Mouse (Mus musculus) liver, embryonic 15.5 days (tissue): ENCODE data around the gene Olfr594. TPM values are rescaled to one million over a fixed set of nuclear protein-coding genes. Genes with fewer than 3 reads are reported as not detected.
"Not testable (repeated sequence)": the region's sequence is repeated elsewhere in the genome, so short reads cannot be mapped to it uniquely, and the experiment has no call there.

Source experiments
- ATAC-seq: fragments of 200-750 bp; cut with Nextera tagmentation; 2 replicates; pipeline ENCODE4 v1.8.0; 2017; ENCODE audit warnings: moderate number of reproducible peaks, mild to moderate bottlenecking, moderate library complexity; ENCODE audit not compliant: insufficient read depth
- H3K27ac ChIP-seq: fragments of 300-500 bp; sonication (generic); replicated peaks from 2 replicates; pipeline ENCODE4 v1.5.1; 2015; ENCODE audit warnings: mild to moderate bottlenecking, inconsistent platforms
- H3K27me3 ChIP-seq: fragments of 300-500 bp; sonication (generic); 2 replicates; pipeline ENCODE4 v1.6.1; 2015; ENCODE audit warnings: mild to moderate bottlenecking, inconsistent platforms
- H3K36me3 ChIP-seq: fragments of 300-500 bp; sonication (generic); replicated peaks from 2 replicates; pipeline ENCODE4 v1.6.1; 2015; ENCODE audit warnings: moderate library complexity, mild to moderate bottlenecking, inconsistent platforms
- H3K4me1 ChIP-seq: fragments of 300-500 bp; sonication (generic); replicated peaks from 2 replicates; pipeline ENCODE4 v1.6.1; 2015; ENCODE audit warnings: inconsistent platforms
- H3K4me2 ChIP-seq: fragments of 300-500 bp; sonication (generic); 2 replicates; pipeline ENCODE4 v1.6.1; 2015; ENCODE audit warnings: moderate library complexity, mild to moderate bottlenecking, inconsistent platforms
- H3K4me3 ChIP-seq: fragments of 300-500 bp; sonication (generic); replicated peaks from 2 replicates; pipeline ENCODE4 v1.5.1; 2015; ENCODE audit warnings: mild to moderate bottlenecking, inconsistent platforms
- H3K9ac ChIP-seq: fragments of 300-500 bp; sonication (generic); 2 replicates; pipeline ENCODE4 v1.6.1; 2015; ENCODE audit warnings: moderate library complexity, mild to moderate bottlenecking, inconsistent platforms
- H3K9me3 ChIP-seq: fragments of 300-500 bp; sonication (generic); replicated peaks from 2 replicates; pipeline ENCODE4 v1.6.1; 2016; ENCODE audit warnings: inconsistent platforms
- WGBS: fragments of 180-500 bp; shearing (Covaris S2); methylation state at CpG from one replicate; pipeline ENCODE4 v1.1.7; 2015; ENCODE audit warnings: mixed read lengths; ENCODE audit not compliant: insufficient replicate concordance; 5-methylcytosine and 5-hydroxymethylcytosine counted together
- microRNA-seq: library from miRNA; unstranded; fragments of <30 nt; microRNA quantifications from one replicate; pipeline ENCODE4, GENCODE M21; 2016
- polyA plus RNA-seq: library from polyadenylated mRNA; unstranded; fragments of >200 nt; fragmentation: Nextera tagmentation; extraction: Ambion mirVana; gene quantifications from 2 replicates; pipeline ENCODE4 v1.2.1, GENCODE M21; 2015

Gene Olfr594
- not detected in 2 replicates for polyA plus RNA-seq

DNA sequence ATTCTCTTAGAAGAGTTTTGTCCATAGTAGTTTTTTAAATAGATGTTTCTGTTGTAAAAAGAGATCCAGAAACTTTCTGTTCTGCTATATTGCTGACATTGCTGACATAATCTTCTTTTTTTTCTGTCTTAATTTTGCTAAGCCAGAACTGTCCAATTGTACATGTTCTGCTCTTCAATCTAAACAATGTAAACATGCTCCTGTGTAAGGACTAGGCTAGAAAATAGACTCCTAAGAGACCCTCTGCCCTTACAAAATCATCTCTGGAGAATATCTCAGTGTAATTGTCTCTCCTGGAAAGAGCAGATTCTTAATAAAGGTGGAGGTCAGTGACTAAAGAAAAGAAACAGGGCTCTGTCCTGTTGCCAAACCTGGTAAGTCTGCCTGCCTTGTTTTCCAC, at the start of gene Olfr594:
TSS of gene Olfr594 (plus strand) at position 301 of the 400 bp plus-strand sequence.
- H3K27me3 ChIP-seq = no peaks in the 10 kb centered on the region
- H3K4me3 ChIP-seq = no peak within 1 kb of the TSS
- no peak within 1 kb of the TSS for H3K27ac ChIP-seq
- no peaks in the 10 kb centered on the region for H3K36me3 ChIP-seq
- H3K9ac ChIP-seq = no peak within 1 kb of the TSS
- ATAC-seq = no peak
- no peaks in the 10 kb centered on the region for H3K4me1 ChIP-seq
- H3K4me2 ChIP-seq = no peak within 1 kb of the TSS
- no peaks in the 10 kb centered on the region for H3K9me3 ChIP-seq

- no peak overlapping the region for H3K9ac ChIP-seq
- no peaks in the 10 kb centered on the region for H3K27me3 ChIP-seq
- no peak overlapping the region for H3K4me3 ChIP-seq
- 55% methylated on average over 5 of the region's 5 CpGs for WGBS
- no peaks in the 10 kb centered on the region for H3K36me3 ChIP-seq
- H3K4me1 ChIP-seq = no peaks in the 10 kb centered on the region
- no peak overlapping the region for H3K27ac ChIP-seq
- ATAC-seq = no peak
- H3K4me2 ChIP-seq = no peak overlapping the region
- H3K9me3 ChIP-seq = no peaks in the 10 kb centered on the region
Measured at GRCm38 (mm10) chr7:103169697-103170096, 47.1 kb upstream of the Olfr594 start.

- Histone ChIP-seq H3K9ac (no peak within 1 kb of the TSS), H3K27me3 (no peaks in the 10 kb centered on the region), H3K4me2 (no peak within 1 kb of the TSS), H3K4me1 (no peaks in the 10 kb centered on the region), H3K27ac (no peak within 1 kb of the TSS), H3K4me3 (no peak within 1 kb of the TSS), H3K36me3 (no peaks in the 10 kb centered on the region), H3K9me3 (no peaks in the 10 kb centered on the region)
- no peak for ATAC-seq
- 40% methylated on average over 1 of the region's 1 CpGs for WGBS
Measured at GRCm38 (mm10) chr7:103178240-103178639, 38.6 kb upstream of the Olfr594 start, which contains the start of gene Olfr591. TSS of gene Olfr591 (minus strand) at chr7:103178340.

DNA sequence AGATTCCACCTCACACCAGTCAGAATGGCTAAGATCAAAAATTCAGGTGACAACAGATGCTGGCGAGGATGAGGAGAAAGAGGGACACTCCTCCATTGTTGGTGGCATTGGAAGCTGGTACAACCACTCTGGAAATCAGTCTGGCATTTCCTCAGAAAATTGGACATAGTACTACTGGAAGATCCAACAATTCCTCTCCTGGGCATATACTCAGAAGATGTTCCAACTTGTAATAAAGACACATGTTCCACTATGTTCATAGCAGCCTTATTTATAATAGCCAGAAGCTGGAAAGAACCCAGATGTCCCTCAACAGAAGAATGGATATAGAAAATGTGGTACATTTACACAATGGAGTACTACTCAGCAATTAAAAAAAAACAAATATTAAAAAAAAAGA, 32.3 kb upstream of the Olfr594 start, which contains the start of gene Olfr592:
TSS of gene Olfr592 (plus strand) at position 301 of the 400 bp plus-strand sequence.
- not testable (repeated sequence) for H3K4me2 ChIP-seq, ATAC-seq
- whole genome bisulfite sequencing = 55% methylated on average over 1 of the region's 1 CpGs

DNA sequence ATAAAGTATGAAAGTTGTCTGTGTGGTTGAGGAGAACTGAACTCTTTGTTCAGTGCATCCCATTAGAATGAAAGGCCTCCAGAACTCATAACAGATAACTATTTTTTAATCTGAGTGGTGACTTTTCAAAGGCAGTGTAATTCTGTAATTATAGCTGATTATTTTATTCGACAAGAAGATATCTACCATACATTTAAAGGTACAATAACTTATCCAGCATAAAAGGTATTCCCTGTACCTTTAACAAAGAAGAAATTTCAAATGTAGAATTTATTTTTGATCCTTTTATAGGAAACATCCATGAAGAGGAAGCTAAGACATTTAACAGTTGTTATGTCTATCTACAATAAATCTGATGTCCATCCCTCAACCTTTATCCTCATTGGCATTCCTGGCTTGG, 5.2 kb upstream of the Olfr594 start, which contains the start of gene Olfr593:
TSS of gene Olfr593 (plus strand) at position 301 of the 400 bp plus-strand sequence.
- H3K36me3 ChIP-seq = no peaks in the 10 kb centered on the region
- no peaks in the 10 kb centered on the region for H3K9me3 ChIP-seq
- no peak within 1 kb of the TSS for H3K4me3 ChIP-seq
- no peaks in the 10 kb centered on the region for H3K4me1 ChIP-seq
- no peak for ATAC-seq
- 24% methylated on average over 1 of the region's 1 CpGs for WGBS
- H3K9ac ChIP-seq = no peak within 1 kb of the TSS
- H3K27me3 ChIP-seq = no peaks in the 10 kb centered on the region
- H3K4me2 ChIP-seq = no peak within 1 kb of the TSS
- no peak within 1 kb of the TSS for H3K27ac ChIP-seq

More for the DNA sequence above, 32.3 kb upstream of the Olfr594 start, which contains the start of gene Olfr592:
- not testable (repeated sequence) for H3K27ac ChIP-seq, H3K4me3 ChIP-seq, H3K9me3 ChIP-seq, H3K4me1 ChIP-seq, H3K9ac ChIP-seq, H3K36me3 ChIP-seq, H3K27me3 ChIP-seq

DNA sequence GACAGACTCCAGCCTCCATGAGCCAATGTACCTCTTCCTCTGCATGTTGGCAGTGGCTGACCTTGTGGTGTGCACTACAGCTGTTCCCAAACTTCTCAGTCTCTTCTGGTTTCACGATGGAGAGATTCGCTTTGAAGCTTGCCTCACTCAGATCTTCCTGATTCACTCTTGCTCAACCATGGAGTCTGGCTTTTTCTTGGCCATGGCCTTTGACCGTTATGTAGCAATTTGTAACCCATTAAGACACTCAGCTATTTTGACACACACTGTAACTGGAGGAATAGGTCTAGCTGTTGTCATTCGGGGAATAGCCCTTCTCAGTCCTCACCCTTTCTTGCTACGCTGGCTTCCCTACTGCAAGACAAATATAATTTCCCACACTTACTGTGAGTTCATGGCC, 4.7 kb upstream of the Olfr594 start:
- WGBS = 62% methylated on average over 5 of the region's 5 CpGs
- H3K9me3 ChIP-seq, H3K9ac ChIP-seq: not testable (repeated sequence)

DNA sequence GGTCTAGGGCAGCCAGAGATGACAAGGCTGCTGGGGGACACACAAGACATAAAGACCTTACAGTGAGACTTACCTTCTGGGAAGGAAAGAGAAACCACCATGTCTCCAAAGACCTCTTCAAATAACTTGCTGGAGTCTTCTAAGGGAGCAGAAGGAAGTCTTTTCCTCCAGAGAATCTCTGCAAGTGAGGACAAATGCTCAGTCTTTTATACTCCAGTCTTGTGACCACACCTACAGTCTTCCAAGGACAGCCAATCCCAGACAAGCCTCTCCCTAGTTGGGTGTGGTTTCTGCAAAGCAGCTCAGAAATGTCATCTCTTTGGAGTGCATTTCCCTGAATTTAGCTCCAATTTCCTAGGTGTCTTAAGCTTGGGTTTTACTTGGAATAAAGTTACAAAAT, 35.6 kb downstream of the Olfr594 start, which contains the start of gene Usp17ld:
TSS of gene Usp17ld (minus strand) at position 101 of the 400 bp plus-strand sequence.
- not testable (repeated sequence) for H3K9me3 ChIP-seq, ATAC-seq, H3K36me3 ChIP-seq, H3K9ac ChIP-seq, H3K4me1 ChIP-seq, H3K4me3 ChIP-seq, H3K27ac ChIP-seq, H3K4me2 ChIP-seq, H3K27me3 ChIP-seq

More for the DNA sequence above, 4.7 kb upstream of the Olfr594 start:
- not testable (repeated sequence) for H3K4me1 ChIP-seq, H3K4me3 ChIP-seq, ATAC-seq, H3K36me3 ChIP-seq, H3K4me2 ChIP-seq, H3K27me3 ChIP-seq, H3K27ac ChIP-seq

Small RNA genes lying within 50 kb of the gene (microRNA-seq; reads per million reads assigned to microRNA genes)
- gene Gm23550 = not detected
- gene Gm25171 = not detected

Other genes with a start within 250 kb of the Olfr594 start
- gene Olfr577, start 241.1 kb upstream of the Olfr594 start, polyA plus RNA-seq = not detected in 2 replicates
- not detected in 2 replicates for gene Olfr578, start 227.7 kb upstream of the Olfr594 start, polyA plus RNA-seq
- not detected in 2 replicates for gene Olfr582, start 179.0 kb upstream of the Olfr594 start, polyA plus RNA-seq
- not detected in 2 replicates for gene Olfr583, start 165.7 kb upstream of the Olfr594 start, polyA plus RNA-seq
- gene Olfr584, start 135.1 kb upstream of the Olfr594 start, polyA plus RNA-seq = not detected in 2 replicates
- gene Olfr585, start 119.3 kb upstream of the Olfr594 start, polyA plus RNA-seq = not detected in 2 replicates
- not detected in 2 replicates for gene Olfr586, start 91.4 kb upstream of the Olfr594 start, polyA plus RNA-seq
- gene Olfr588-ps1, start 76.1 kb upstream of the Olfr594 start, polyA plus RNA-seq = not detected in 2 replicates
- gene Olfr589, start 60.6 kb upstream of the Olfr594 start, polyA plus RNA-seq = not detected in 2 replicates
- gene Olfr591, start 38.7 kb upstream of the Olfr594 start, polyA plus RNA-seq = not detected in 2 replicates
- gene Olfr592, start 32.2 kb upstream of the Olfr594 start, polyA plus RNA-seq = not detected in 2 replicates
- not detected in 2 replicates for gene Olfr593, start 5.1 kb upstream of the Olfr594 start, polyA plus RNA-seq
- not detected in 2 replicates for gene Usp17ld, start 35.5 kb downstream of the Olfr594 start, polyA plus RNA-seq
- gene Olfr596, start 88.7 kb downstream of the Olfr594 start, polyA plus RNA-seq = not detected in 2 replicates
- not detected in 2 replicates for gene Olfr597, start 99.3 kb downstream of the Olfr594 start, polyA plus RNA-seq
- not detected in 2 replicates for gene Olfr598, start 106.6 kb downstream of the Olfr594 start, polyA plus RNA-seq
- gene Olfr599, start 118.9 kb downstream of the Olfr594 start, polyA plus RNA-seq = not detected in 2 replicates
- not detected in 2 replicates for gene Olfr600, start 132.7 kb downstream of the Olfr594 start, polyA plus RNA-seq
- not detected in 2 replicates for gene Olfr601, start 145.7 kb downstream of the Olfr594 start, polyA plus RNA-seq
- not detected in 2 replicates for gene Olfr603, start 169.2 kb downstream of the Olfr594 start, polyA plus RNA-seq
- not detected in 2 replicates for gene Usp17lc, start 198.1 kb downstream of the Olfr594 start, polyA plus RNA-seq
- not detected in 2 replicates for gene Olfr605, start 228.4 kb downstream of the Olfr594 start, polyA plus RNA-seq
- not detected in 2 replicates for gene Olfr606, start 232.1 kb downstream of the Olfr594 start, polyA plus RNA-seq
- not detected in 2 replicates for gene Olfr607, start 247.2 kb downstream of the Olfr594 start, polyA plus RNA-seq